Mouse (Mus musculus) forebrain, postnatal 0 days (tissue): ENCODE results near the gene Egfem1. TPM values are rescaled to one million over a fixed set of nuclear protein-coding genes. Genes with fewer than 3 reads are reported as not detected.

Experiments
- ATAC-seq: fragments of 200-750 bp; cut with Nextera tagmentation; 2 replicates; pipeline ENCODE4 v1.8.0; 2017; ENCODE audit warnings: mild to moderate bottlenecking, moderate library complexity
- DNase-seq: peaks from one replicate; pipeline ENCODE4 v3.0.0-alpha.2; 2015
- H3K27ac ChIP-seq: fragments of 300-500 bp; sonication (generic); 2 replicates; pipeline ENCODE4 v1.5.1; 2014; ENCODE audit warnings: low read depth, mild to moderate bottlenecking, antibody characterized with exemption, low read length, moderate library complexity, mixed read lengths
- H3K27me3 ChIP-seq: fragments of 300-500 bp; sonication (generic); 2 replicates; pipeline ENCODE4 v1.6.1; 2014; ENCODE audit warnings: mild to moderate bottlenecking, low read length, mixed read lengths; ENCODE audit not compliant: insufficient read depth
- H3K36me3 ChIP-seq: fragments of 300-500 bp; sonication (generic); 2 replicates; pipeline ENCODE4 v1.6.1; 2014; ENCODE audit warnings: mild to moderate bottlenecking, moderate library complexity; ENCODE audit not compliant: insufficient read depth
- H3K4me1 ChIP-seq: fragments of 300-500 bp; sonication (generic); 2 replicates; pipeline ENCODE4 v1.6.1; 2014; ENCODE audit warnings: antibody characterized with exemption; ENCODE audit not compliant: insufficient read depth
- H3K4me2 ChIP-seq: fragments of 300-500 bp; sonication (generic); 2 replicates; pipeline ENCODE4 v1.6.1; 2014; ENCODE audit warnings: low read depth, mild to moderate bottlenecking, moderate library complexity
- H3K4me3 ChIP-seq: fragments of 300-500 bp; sonication (generic); 2 replicates; pipeline ENCODE4 v1.5.1; 2014; ENCODE audit warnings: low read depth, low read length, mixed read lengths
- H3K9ac ChIP-seq: fragments of 300-500 bp; sonication (generic); 2 replicates; pipeline ENCODE4 v1.6.1; 2014; ENCODE audit warnings: mild to moderate bottlenecking
- H3K9me3 ChIP-seq: fragments of 300-500 bp; sonication (generic); 2 replicates; pipeline ENCODE4 v1.6.1; 2016; ENCODE audit warnings: low read length
- CTCF ChIP-seq: sonication (generic); IDR thresholded peaks from 2 replicates; pipeline ENCODE4 v1.5.1; 2016; ENCODE audit warnings: antibody characterized with exemption, control low read depth, low read depth
- WGBS: fragments of 180-500 bp; shearing (Covaris S2); extraction: QIAGEN DNeasy Blood & Tissue Kit; methylation state at CpG from one replicate; pipeline ENCODE4 v1.1.7; 2014; 5-methylcytosine and 5-hydroxymethylcytosine counted together
- microRNA counts: library from miRNA; unstranded; fragments of <30 nt; microRNA quantifications from one replicate; lab custom pipeline; 2015
- microRNA-seq, 2 experiments: library from miRNA; unstranded; fragments of <30 nt; microRNA quantifications; one replicate each; pipeline ENCODE4; 2016
- polyA plus RNA-seq: library from polyadenylated mRNA; unstranded; fragments of >200 nt; fragmentation: Nextera tagmentation; extraction: Ambion mirVana; gene quantifications from 2 replicates; pipeline ENCODE4 v1.2.1, GENCODE M21; 2015
- total RNA-seq: library from RNA; depleted of rRNA; stranded (reverse); fragments of >200 nt; gene quantifications from 2 replicates; pipeline ENCODE4 v1.2.3, GENCODE M21; 2014; rRNA removed

The Egfem1 gene
- total and polyA plus RNA-seq, 2 experiments from 2014 or later: 5.0 to 14.3 TPM

- Histone ChIP-seq H3K4me3 (no peak overlapping the region), H3K9me3 (no peaks in the 10 kb centered on the region), H3K27ac (no peak overlapping the region), H3K27me3 (no peaks in the 10 kb centered on the region), H3K4me2 (no peak overlapping the region), H3K9ac (no peak overlapping the region), H3K4me1 (no peaks in the 10 kb centered on the region), H3K36me3 (no peaks in the 10 kb centered on the region)
- 59% methylated on average over 8 of the region's 8 CpGs for WGBS
- ATAC-seq: peak; percentile 94
- peak; percentile 82 for TF ChIP-seq CTCF
- DNase-seq: peak; percentile 86
These were observed 644.6 kb downstream of the Egfem1 start for GRCm38 (mm10) chr3:29726376-29726967.

- ATAC-seq (peak; percentile 73), DNase-seq (peak; percentile 63)
- no peak overlapping the region for H3K4me2 ChIP-seq
- H3K4me3 ChIP-seq: no peak overlapping the region
- H3K27me3 ChIP-seq: no peaks in the 10 kb centered on the region
- no peaks in the 10 kb centered on the region for H3K36me3 ChIP-seq
- peak; percentile 72 for TF ChIP-seq CTCF
- no peaks in the 10 kb centered on the region for H3K9me3 ChIP-seq
- WGBS: 18% methylated on average over 4 of the region's 4 CpGs
- H3K27ac ChIP-seq: no peak overlapping the region
- no peaks in the 10 kb centered on the region for H3K4me1 ChIP-seq
- H3K9ac ChIP-seq: no peak overlapping the region
These were observed 648.4 kb downstream of the Egfem1 start for GRCm38 (mm10) chr3:29730062-29730760.

DNA sequence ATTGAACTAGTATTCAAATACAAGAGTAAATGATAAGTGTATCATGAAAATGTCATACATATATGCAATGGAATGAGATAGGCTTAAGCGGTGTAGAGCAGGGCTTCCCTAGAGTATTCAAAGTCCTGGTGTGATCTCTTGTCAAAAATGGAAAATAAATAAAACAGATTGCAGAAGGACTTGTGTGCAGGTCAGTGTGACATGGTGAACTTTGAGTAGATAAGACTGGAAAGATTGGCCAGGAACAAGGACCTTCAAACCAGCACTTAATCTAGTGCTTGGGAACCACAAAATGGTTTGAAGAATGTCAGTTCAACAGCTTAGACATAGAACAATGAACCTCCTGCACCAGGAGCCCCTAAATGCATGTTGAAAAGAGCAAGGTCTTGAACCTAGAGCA is 649.7 kb downstream of the Egfem1 start:
- WGBS: 90% methylated on average over 1 of the region's 1 CpGs
- H3K27me3 ChIP-seq: no peaks in the 10 kb centered on the region
- TF ChIP-seq CTCF: no peak
- no peaks in the 10 kb centered on the region for H3K9me3 ChIP-seq
- no peaks in the 10 kb centered on the region for H3K4me1 ChIP-seq
- H3K4me2 ChIP-seq: no peak overlapping the region
- H3K9ac ChIP-seq: no peak overlapping the region
- no peak overlapping the region for H3K27ac ChIP-seq
- no peak for ATAC-seq
- H3K36me3 ChIP-seq: no peaks in the 10 kb centered on the region
- DNase-seq: no peak
- H3K4me3 ChIP-seq: no peak overlapping the region

- H3K9me3 ChIP-seq: no peaks in the 10 kb centered on the region
- no peak overlapping the region for H3K4me3 ChIP-seq
- TF ChIP-seq CTCF: no peak
- 73% methylated on average over 4 of the region's 4 CpGs for WGBS
- no peak overlapping the region for H3K9ac ChIP-seq
- no peak for DNase-seq
- H3K36me3 ChIP-seq: no peaks in the 10 kb centered on the region
- H3K4me2 ChIP-seq: no peak overlapping the region
- H3K27me3 ChIP-seq: no peaks in the 10 kb centered on the region
- no peak for ATAC-seq
- H3K4me1 ChIP-seq: no peaks in the 10 kb centered on the region
- H3K27ac ChIP-seq: no peak overlapping the region
These were observed 650.8 kb downstream of the Egfem1 start for GRCm38 (mm10) chr3:29732626-29733025.

DNA sequence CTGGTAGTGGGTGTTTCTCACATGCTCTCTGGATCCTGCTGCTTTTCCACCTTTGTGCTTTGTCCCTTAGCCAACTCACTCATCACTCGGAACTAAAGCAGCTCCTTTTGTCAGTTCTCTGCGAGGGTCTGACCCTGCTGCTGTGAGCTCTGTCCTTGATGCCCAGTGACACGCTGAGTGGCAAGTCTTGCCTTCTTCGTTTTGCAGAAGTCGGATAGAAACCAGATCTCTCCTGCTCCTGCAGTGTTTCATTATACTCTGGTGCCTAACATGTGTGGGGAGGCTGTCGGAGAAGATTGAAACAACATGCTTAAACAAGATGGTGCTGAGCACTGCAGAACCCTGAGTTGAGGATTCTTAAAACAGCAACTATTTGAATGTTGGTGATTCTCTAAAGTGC is 652.4 kb downstream of the Egfem1 start:
- 41% methylated on average over 6 of the region's 6 CpGs for WGBS
- Histone ChIP-seq H3K9me3 (no peaks in the 10 kb centered on the region), H3K36me3 (no peaks in the 10 kb centered on the region), H3K27me3 (no peaks in the 10 kb centered on the region), H3K4me2 (no peak overlapping the region), H3K9ac (no peak overlapping the region), H3K27ac (no peak overlapping the region), H3K4me3 (no peak overlapping the region), H3K4me1 (no peaks in the 10 kb centered on the region)
- no peak for DNase-seq
- no peak for ATAC-seq
- no peak for TF ChIP-seq CTCF

- H3K4me3 ChIP-seq: no peak overlapping the region
These were observed 657.5 kb downstream of the Egfem1 start for GRCm38 (mm10) chr3:29739292-29739691.

More at GRCm38 (mm10) chr3:29739292-29739691, 657.5 kb downstream of the Egfem1 start:
- peak; percentile 68 for TF ChIP-seq CTCF
- ATAC-seq (no peak), DNase-seq (peak; percentile 55)
- no peaks in the 10 kb centered on the region for H3K27me3 ChIP-seq
- no peak overlapping the region for H3K27ac ChIP-seq
- H3K4me2 ChIP-seq: no peak overlapping the region
- 24% methylated on average over 5 of the region's 5 CpGs for WGBS
- no peak overlapping the region for H3K9ac ChIP-seq
- H3K9me3 ChIP-seq: no peaks in the 10 kb centered on the region
- no peaks in the 10 kb centered on the region for H3K36me3 ChIP-seq
- no peaks in the 10 kb centered on the region for H3K4me1 ChIP-seq

MicroRNA genes within 50 kb of the gene (microRNA counts, 519-probe panel; counts per million panel counts)
- microRNA mmu-miR-551b (lab: Ali Mortazavi, UCI): 3,007 counts per million, percentile 24 among the panel's probes with 10 or more counts

Small RNA genes lying within 50 kb of the gene (microRNA-seq; reads per million reads assigned to microRNA genes)
- gene Mir21b: 0 reads per million in 2 experiments
- 104 to 170 reads per million in 2 experiments for gene Mir551b

Other genes with a start within 250 kb of the Egfem1 start
- gene Gm1527, start 189.4 kb upstream of the Egfem1 start, total RNA-seq: not detected in 2 replicates
- not detected in 2 replicates for gene Gm1527, start 189.4 kb upstream of the Egfem1 start, polyA plus RNA-seq